Mouse (Mus musculus) layer of hippocampus, adult 8-10 months (tissue): ENCODE measurements around the gene Rbms3. TPM values are rescaled to one million over a fixed set of nuclear protein-coding genes. Genes with fewer than 3 reads are reported as not detected.

Experiments
- DNase-seq, 2 experiments: peaks; one replicate each; pipeline ENCODE4 v3.0.0; 2022; ENCODE audit warnings: low spot score in 2 of 2
- total RNA-seq, 4 experiments: library from RNA; stranded (reverse); gene quantifications; 2 replicates each; pipeline ENCODE4 v1.2.4; 2022

Rbms3 gene
- total RNA-seq, 4 experiments from 2014 or later, result 13.8 to 17.5 (median 13.9) TPM

DNA sequence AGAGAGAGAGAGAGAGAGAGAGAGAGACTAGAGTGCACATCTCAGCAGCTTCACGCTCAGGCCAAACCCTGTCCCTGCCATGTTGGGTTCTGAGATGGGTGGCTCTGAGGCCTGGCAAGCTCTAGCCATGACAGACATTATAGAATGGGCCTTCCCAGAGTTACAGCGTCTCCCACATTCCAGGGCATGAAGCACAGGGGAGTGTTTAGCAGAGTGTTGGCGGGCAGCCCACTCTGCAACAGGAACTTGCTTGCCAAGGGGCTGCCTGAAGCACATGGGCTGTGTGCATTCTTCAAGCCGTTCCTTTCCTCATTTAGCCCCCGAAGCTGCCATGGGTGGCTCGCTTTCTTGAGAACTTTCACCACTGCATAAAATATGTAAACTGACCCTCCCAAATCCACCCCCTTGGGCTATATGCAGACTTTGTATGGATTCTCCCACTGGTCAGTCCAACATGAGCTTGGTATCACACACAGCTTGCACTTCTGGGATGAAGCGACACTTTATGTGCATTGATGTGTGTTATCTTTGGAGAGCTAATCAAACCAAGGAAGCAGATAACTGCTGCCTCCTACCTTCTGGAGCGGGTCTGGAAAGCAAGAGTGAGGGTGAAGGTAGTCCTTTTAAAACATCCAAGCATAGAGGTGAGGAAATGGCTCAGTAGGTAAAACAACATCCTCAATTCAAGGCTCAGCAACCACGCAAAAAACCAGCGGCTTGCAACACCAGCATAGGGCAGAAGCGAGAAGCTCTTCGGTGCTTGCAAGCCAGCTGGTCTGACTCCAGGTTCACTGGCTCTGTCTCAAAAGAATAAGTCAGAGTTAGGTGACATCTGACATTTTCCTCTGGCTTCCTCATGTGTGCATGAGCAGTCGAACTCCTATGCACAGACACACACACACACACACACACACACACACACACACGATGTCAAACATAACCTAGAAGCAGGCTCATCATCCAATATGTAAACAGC, 436.9 kb downstream of the Rbms3 start:
- DNase-seq, result no peak

DNA sequence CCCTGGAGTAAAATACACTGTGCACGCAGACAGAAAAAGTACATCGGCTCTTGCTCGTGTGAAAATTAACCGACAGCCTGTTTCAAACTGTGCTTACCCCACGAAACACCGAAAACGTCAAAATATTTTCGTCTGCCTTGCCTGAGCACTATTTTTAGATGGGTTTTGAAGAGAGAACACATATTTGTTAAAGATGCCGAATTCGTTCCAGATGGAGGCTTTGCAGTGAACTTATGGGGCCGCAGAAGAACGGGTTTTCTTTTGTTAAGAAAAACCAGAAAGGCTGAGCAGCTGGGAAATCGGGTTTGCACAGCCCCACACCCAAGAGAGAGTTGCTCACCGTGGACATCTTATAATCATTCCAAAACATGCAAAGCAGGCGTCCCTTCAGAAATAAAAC, 437.6 kb downstream of the Rbms3 start:
- peak; percentile 26 to 39 for DNase-seq

DNA sequence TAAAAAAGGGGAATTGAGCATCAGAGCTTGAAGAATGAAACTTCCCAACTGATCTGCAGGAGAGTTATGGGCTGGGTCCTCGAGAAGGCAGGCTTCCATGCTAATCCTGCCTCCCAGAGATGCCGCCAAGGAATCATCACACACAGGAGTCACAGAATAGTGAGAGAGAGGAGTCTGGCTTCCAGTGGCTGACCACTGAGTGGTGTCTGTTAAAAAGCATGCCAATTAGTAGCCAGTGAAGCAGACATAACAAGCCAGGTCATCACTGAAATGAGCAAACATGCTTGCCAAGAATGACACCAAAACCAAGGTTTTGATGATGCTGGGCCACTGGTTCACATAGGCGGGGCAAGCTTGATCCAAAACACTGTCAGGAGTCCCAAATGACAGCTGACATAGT, 441.3 kb downstream of the Rbms3 start:
- no peak for DNase-seq

DNA sequence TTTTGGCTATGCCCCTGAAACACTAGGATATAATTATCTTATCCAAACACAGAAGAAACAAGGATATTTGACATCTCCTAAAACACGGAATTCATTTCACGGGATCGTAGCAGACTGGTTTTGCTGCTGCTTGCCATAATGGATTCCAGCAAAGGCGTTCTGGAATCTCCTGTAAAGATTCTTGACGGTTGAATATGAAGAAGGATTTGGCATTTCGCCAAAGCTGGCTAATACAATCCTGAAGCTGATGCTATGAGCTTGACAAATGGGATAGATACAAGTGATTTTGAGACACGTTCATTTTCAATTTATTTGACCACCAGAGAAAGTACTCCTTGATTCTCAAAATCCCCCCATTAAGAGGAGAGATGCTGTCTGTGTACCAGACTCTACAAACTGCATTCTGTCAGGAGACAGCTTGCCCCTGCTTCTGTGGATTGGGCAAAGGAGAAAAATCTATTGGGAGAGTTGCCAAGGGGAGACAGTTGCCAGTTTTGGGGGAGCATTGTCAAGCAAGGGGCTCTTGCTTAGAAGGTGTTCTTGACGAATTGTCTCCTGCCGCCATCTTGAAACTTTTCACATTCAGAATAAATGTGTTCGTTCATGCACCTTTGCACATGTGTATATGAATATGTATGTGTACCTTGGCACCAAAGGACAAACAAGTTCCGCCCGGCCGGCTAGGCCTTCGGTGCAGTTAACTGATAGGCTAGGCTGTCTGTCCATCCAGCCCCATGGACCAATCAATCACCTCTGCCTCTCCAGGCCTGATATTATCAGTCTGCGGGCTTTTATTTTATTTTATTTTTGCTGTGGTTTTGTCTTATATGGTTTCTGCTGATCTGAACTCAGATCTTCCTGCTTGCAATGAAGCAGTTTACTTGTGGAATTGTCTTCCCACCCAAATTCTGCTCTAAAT, 442.3 kb downstream of the Rbms3 start:
- DNase-seq, result no peak

DNA sequence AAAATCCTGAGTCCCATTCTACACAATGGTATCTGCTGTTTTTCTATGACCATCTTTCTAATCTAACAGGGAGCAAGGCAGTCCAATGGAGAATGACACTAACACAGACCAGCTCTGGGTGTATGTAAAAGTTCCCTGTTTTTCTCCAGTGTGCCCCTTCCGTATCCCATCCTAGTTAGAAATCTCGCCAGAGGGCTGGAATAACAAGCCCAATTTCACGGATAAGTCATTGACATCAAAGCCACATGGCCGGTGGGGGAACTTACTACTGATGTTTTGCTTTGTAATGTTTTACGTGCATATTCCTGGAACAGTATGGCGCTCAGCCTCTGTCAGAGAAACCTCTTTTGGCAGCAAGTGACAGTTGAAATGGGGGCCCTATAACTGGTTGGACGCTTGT, 449.1 kb downstream of the Rbms3 start:
- no peak for DNase-seq

DNA sequence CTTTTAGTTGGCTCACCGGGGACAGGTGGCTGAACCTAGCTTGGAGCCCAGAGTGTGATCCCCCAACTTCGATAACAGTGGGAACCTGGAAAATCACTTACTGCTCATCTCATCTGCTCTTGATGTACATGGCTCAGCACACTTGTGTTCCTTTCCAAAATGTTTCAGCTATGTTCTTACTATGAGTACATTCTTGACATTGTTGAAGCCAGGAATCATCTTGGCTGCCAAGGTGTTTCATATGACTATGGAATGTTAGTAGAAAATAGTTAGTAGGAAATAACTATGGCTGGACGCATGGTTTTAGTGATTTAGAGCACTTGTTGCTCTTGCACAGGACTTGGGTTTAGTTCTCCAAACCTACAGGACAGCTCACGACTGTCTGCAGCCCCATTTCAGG, 451.3 kb downstream of the Rbms3 start:
- no peak for DNase-seq

DNA sequence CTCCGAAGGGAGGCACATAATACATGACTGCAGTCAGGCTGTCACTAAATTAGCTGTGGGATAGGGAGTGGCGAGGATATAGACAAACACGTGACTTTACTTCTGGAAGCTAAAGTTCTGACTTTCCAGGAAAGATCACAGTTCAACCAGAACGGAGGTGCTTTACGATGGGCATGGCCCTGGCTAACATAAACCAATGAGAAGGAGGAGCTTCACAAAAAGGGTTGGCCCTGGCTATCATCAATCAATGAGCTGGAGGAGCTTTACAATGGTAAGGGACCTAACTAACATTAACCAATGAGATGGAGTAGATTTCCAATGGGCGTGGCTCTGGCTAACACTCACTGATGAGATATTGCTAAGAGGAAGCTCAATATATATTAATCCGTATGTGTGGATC, 457.2 kb downstream of the Rbms3 start:
- DNase-seq, result no peak

DNA sequence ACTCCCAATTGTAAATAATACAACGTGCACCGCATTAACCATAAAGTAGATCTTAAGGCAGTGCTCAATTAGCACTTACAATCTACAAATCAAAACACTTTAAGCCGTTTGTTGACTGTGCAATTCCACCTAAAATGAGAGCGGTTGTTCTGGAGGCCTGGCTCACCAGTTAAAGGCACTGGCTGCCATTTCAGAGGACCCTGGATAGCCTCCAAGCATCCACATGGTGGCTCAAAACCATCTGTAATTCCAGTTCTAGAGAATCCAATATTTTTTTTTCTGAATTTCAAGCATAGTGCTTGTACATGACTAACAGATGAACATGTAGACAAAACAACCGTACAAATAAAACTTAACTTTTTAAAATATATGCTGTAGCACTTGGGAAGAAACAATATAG, 460.5 kb downstream of the Rbms3 start:
- no peak for DNase-seq

DNA sequence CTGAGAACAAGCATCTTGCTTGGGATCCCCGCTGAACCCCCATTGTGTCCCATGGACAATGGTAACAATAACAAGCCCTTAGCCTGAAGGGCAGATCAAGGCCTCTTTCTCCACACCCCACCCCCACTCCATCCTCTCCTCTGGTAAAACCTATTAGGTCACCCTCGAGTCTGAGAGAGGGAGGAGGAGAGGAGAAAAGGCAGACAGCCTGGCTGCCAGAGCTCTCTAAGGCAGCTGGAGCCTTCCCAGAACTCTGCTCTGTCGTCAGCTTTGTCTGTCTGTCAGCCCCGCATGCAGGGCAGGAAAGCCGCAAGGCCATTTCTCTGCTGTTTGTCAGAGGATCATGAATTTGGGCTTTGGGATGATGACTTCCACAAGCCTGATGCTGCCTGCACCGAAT, 466.6 kb downstream of the Rbms3 start:
- DNase-seq, result no peak

DNA sequence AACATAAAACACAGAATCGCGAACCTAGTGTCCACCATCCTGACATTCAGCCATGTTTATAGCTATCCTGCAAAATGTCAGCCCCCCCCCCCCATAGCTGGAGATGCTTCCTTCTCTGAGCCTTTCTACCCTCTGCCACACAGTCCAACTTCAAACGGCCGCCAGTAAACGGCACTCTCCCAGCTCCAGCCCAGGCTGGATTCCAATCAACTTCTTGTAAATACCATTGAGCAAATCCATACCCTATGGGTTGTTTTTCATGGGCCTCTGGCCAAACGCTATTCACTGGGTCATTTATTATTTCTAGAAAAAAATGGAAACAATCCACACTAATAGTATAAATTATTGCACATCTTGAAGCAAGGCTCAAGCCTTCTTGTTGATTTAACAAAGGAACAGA, 468.6 kb downstream of the Rbms3 start:
- no peak for DNase-seq

DNA sequence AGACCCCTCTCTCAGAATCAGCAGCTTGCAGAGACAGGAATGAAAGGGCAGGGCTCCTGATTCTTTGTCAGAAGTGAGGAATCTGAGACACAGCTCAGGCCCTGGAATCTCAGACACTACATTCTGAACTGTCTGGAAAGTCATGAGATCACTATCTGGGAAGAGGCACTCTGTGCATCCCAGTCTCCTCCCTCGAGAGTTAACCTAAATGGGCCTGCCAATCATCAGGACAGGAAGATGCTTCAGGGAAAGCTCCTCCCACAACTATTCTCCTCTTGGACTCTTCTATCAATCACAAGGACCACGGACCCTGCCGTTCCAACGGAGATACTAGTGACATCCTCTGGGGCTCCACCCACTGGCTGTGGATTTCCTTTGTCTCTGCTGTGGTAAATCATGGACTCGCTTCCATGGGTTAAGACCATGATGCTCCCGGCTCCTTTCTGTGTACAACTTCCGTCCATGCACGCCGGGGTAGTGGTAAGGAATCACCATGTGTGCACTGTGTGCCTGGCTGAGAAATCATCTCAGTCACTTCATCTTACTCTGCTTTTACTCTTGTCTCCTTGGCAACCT, 473.3 kb downstream of the Rbms3 start:
- DNase-seq, result no peak

DNA sequence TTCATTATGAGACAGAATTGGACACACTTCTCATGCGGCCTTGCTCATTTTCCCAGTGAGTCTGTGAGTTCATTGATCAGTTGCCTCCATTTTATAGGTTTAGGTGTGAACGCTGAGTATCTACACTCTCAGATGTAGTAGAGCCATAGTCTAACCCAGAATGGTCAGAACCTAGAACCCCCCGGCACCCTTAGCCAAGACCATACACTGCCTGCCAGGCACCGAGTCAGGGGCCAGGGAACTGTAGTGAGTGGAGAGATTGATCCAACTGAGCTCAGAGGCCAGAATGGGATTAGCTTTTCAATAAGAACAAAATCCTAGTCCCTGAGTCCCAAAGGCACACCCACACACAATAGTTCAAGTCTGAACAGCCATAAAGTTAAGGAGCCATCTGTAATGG, 475.1 kb downstream of the Rbms3 start:
- DNase-seq, result no peak

DNA sequence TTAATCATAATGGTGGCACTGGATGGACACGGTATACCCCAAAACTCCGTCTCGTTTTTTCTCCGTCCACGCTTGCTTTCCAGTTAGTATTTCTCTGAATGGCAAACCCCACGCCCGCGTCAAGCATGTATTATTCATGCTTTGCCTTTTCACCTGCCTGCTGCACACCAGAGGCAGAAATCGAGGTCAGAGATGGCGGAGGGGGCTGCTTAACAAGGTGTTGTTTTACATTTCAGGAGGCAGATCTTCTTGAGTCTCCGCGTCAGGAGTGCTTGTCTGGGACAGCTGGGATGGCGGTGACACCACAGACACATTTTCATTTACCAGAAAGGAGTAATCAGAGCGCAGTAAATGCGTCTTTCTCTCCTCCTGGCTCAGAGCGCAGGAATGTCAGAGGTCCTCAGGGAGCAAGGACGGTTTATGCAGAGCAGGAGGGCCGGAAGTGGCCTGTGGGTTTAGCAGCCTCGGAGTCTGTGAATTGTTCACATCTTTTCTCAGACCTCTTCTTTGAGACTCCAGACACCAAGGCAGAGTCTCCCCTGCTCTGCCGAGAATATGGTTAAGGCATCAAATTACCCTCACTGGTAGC, 475.9 kb downstream of the Rbms3 start:
- DNase-seq, result no peak

DNA sequence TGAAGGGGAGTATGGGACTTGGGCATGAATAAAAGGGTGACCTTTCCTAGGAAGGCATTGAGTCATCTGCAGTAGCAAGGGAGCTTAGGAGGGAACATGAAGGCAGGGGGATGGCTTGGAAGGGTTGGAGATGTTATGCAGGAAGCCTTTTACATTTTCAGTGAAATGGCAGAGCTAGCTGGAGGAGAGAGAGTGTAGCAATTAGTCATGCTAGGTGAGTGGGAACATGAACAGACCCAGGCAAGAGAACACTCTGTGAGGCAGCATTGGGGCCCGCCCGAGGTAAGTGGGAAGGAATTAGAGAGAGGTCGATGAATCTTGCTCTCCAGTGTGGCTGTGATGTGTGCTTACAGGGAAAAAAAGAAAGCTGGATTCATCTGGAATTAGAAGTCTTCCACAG, 477.8 kb downstream of the Rbms3 start:
- no peak for DNase-seq

DNA sequence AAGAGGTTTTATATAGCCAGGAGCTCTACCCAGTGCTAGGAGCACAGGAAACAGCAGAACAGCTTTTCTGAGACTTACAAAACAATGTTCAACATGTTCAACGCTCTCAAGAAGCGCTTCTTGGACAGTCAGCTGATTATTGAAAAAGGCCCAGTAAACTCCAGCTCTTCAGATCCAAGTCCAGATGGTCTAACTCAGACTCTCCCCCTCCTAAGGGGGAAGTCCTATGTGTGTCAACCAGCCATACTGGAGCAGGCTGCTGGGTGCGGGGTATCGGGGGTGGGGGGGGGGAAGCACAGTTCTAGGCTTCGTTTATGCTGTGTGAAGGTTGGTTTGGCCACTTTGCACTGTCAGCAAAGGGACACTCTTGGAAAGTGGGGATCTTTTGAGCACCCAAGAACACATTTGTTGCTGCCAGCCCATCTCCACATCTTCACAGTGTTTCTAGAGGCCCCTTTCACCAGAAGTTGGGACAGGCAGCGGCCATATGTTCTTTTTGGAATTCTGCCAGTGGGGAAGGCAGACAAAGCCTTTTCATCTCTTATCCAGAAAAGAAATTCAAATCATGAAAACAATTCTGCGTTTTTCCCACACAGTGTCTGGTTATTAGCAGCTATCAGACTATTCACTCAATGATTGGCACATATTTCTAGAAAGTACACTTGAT, 485.5 kb downstream of the Rbms3 start:
- DNase-seq, result peak; percentile 8 to 19

DNA sequence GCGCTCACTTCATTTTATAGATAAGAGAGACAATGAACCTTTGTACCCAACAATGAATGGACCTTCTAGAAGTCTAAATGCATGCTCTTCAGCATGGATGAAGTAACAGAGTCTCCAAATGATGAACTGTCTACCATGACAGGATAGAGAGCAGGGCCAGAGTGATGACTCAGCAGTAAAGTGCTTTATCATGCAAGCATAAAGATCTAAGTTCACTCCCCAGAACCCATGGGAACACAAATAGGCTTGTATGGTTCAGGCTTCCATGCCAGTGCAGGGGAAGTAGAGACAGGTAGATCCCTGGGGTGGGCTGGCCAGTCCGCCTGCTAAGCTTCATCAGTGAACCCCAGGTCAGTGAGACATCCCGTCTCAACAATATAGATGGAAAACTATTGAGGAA, 489.7 kb downstream of the Rbms3 start:
- no peak for DNase-seq

DNA sequence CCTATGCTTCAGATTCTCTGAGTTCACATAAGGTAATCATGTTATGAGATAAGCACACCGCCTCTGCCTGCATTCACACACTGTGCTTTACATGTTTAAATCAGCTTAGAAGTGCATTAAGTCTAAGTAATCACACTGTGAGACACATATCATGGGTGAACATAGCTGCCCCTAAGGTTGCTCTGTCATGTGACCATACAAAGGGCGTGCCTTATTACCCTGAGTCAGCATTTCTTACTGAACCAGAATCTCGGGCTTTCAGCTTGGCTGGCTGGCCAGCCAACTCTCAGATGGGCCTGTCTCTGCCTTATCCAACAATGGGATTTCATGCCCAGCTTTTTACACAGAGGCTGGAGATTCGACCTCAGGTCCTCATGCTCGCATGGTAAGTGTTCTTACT, 493.3 kb downstream of the Rbms3 start:
- DNase-seq, result no peak

DNA sequence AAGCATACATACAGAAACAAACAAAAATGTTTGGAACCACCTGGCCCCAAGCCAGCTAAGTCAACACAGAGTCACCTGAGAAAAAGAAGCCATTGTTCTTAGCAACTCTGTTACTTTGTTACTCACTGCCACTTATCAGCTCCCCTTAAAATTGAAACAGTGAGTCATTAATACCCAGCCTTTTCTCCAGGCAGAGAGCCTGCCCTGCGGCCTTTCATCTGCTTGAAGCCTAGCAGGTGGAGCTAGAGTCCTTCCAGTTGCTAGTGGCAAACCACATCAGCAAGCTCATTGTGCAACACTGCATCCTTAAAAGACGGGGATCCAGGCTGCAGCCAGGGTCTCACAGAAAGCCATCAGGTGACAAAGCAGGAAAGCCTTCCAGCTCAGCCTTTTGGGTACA, 495.7 kb downstream of the Rbms3 start:
- DNase-seq, result no peak

DNA sequence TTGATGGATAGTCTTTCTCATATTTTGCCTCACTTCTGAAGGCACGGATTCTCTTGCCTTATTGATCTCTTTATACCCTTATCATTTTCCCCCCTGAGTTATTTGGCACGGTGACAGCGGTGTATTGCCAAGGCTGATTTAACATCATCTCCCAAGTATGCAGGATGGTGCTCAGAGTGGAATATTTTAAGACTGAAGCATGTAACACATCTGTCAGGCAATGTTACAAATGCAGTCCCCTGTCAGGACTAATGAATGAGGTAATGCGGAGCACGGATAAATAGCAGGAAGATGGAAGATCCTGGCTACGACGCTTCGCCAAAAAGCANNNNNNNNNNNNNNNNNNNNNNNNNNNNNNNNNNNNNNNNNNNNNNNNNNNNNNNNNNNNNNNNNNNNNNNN, 502.9 kb downstream of the Rbms3 start:
- DNase-seq, result no peak

DNA sequence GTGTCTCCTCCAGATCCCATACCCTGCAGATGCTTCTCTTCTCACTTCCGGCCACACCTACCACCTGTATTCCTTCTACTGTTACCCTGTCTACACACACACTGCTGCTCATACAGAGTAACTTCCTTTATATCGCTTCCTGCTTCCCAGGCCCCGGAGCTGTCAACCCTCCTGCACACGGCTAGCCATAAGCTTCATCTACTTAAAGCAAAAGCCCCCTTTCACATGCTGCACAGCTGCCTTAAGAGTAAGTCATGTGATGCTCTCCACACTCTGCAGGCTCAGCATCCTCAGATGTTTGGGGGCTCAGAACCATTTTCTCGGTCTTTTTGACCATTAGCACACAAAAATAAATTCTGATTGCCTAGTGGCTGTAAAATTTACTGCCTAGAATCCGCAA, 503.9 kb downstream of the Rbms3 start:
- DNase-seq, result no peak

DNA sequence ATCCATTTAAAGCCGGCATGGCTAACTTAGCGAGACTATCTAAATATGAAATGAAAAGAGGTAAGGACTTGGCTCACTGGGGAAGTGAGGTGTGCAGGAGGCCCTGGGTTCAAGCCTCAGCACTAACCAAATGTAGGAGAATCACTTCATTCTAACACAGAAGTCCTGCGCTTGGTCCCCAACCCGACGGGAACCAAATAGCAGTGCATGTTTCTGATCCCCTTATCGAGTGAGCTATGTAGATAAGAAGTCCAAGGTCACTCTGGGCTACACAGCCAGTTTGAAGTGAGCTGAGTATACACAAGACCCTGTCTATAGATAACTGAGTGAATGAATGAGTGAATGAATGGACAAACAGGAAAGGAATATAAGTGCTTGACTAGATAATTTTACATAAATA, 508.1 kb downstream of the Rbms3 start:
- no peak for DNase-seq
